Mouse (Mus musculus): ENCODE data around the gene Slc25a11.

Gene Slc25a11

DNA sequence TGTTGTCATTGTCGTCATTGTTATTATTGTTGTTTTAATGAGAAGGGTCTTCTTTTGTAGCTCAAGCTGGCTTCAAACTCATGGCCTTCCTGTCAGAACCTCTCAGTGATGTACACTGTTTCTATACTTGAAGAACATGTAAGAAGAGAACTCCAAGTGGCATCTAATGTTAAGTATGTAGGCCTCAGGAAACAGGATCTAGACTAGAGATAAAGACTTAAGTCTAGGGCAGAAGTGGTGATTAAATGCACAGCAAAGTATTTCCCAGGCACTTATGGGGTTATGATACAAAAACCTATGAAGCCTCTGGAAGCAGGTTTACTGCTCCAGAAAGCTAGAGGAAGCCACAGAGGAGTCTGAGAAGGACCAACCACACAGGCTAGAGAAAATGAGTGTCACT lies 9.0 kb downstream of the Slc25a11 start:
- in situ Hi-C loops (cut with MboI; ENCODE audit: unreplicated experiment in 2 of 2), result loop anchor here in 1 of 2 experiments (10.0 kb wide), 1 partner anchor 47 kb away; the partner anchor contains the start of gene Camta2

DNA sequence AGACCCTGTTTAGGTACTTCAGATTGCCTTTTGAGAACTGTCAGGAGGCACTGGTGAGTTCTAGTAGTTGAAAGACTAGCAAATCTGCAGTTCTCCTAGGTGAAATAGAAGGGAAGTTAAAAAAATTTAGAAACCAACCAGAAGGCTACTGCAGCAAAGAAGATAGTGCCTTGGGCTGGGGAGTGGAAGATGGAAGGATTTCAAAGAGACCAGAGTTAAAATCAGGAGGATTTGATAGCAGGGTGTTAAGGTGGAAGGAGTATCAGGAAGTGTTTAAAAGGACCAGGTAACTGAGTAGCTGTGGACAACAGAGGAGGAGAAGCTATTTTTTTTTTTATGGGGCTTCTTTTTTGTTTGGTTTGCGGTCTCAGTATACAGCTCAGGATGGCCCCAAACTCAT lies 9.5 kb downstream of the Slc25a11 start:
- in situ Hi-C loops (cut with MboI; ENCODE audit: unreplicated experiment in 2 of 2), result loop anchor here in 1 of 2 experiments (10.0 kb wide), 1 partner anchor 47 kb away; the partner anchor contains the start of gene Camta2

DNA sequence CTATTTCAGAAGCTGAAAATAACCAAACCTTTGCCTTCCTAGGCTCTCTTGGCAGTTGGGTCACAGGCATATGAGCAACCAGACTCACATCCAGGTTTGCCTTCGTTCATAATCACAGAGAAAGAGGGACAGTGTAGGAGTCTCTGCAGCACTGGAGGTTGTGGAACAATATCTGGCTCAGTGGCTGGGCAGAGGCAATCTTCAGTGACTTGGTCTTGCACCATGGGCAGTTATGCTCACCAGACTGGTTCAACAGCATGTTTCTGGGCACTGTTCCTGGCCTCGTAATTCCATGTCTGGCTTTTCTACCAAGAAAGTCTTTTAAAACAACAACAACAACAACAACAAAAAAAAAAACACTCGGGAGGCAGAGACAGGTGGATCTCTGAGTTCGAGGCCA lies 11.7 kb downstream of the Slc25a11 start:
- in situ Hi-C loops (cut with MboI; ENCODE audit: unreplicated experiment in 2 of 2), result loop anchor here in 1 of 2 experiments (10.0 kb wide), 1 partner anchor 49 kb away; the partner anchor contains the start of gene Camta2

DNA sequence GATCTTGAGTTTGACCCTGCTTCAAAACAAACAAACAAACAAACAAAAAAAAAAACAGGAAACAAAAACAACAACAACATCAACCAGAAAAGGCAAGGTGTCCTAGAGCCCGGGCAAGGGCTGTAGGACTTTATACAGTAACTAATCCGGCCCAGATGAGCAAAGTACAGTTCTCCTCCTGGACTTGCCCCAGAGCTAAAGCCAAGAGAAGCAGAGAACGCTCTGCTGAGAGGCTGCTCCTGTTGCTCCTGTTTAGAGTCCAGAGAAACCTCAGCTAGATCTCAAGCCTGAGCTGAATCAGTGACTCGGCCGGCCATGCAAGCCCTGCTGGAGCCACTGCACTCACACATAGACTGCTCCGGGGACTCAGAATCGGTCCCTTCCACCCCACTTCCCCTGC lies 17.1 kb downstream of the Slc25a11 start:
- in situ Hi-C loops (cut with MboI; ENCODE audit: unreplicated experiment in 2 of 2), result loop anchor here in 1 of 2 experiments (10.0 kb wide), 1 partner anchor 55 kb away; the partner anchor contains the start of gene Camta2

DNA sequence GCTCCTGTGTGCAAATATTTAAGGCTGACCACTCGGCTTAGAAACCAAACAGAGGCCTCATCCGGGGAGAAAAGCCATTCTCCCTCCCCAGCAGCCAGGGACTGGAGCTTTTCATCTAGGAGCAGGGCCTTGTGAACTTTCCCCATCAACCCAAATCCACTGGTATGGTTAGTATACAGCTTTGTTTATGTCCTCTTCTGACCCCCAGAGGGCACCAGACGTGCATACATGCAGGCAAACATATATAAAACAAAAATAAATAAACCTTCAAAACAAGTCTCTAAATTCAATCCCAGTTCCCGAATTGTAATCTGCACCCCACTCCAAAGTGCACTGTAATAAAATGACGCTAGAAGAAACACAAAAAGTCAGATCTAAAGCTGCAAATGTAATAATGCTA lies 17.7 kb downstream of the Slc25a11 start:
- in situ Hi-C loops (cut with MboI; ENCODE audit: unreplicated experiment in 2 of 2), result loop anchor here (5.0 to 10.0 kb wide), 3 partner anchors 128 to 215 kb away; partner anchors contain the start of gene Pelp1 (in 1 of the 2)

DNA sequence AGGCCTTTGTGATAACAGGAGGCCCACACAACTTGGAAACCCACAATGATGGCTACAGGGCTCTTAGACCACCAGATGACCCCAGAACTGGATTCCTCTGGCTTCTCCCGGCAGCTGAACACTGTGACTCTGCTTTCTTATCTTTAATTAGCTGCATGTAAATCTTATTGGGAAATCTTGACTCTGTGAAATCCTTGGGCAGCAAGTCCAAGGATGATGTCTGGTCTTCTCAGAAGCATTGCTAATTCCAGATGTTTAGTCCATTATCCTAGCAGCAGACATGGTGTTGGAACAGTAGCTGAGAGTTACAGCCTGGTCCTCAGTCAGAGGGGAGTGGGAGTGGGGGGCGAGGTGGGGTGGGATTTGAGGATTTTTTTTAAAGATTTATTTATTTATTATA lies 18.8 kb downstream of the Slc25a11 start:
- in situ Hi-C loops (cut with MboI; ENCODE audit: unreplicated experiment in 2 of 2), result loop anchor here (5.0 to 10.0 kb wide), 3 partner anchors 129 to 214 kb away; partner anchors contain the start of gene Pelp1 (in 1 of the 2)

DNA sequence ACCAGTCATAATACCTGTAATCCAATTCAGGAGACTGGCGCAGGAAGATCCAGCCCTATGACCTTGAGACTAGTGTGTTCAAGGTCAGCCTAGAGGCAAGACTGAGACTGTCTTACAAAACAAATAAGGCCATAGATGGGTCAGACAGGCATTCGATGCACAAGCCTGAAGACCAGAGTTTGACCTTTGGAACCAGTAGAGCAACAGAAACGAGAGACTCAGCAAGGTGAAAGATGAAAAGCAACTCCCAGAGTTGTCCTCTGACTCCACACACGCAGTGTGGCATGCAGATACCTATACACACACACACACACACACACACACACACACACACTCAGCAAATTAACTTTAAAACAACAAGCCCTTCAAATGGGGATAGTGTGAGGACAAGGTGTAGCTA lies 20.4 kb downstream of the Slc25a11 start:
- in situ Hi-C loops (cut with MboI; ENCODE audit: unreplicated experiment in 2 of 2), result loop anchor here (5.0 to 10.0 kb wide), 3 partner anchors 130 to 212 kb away; partner anchors contain the start of gene Pelp1 (in 1 of the 2)

DNA sequence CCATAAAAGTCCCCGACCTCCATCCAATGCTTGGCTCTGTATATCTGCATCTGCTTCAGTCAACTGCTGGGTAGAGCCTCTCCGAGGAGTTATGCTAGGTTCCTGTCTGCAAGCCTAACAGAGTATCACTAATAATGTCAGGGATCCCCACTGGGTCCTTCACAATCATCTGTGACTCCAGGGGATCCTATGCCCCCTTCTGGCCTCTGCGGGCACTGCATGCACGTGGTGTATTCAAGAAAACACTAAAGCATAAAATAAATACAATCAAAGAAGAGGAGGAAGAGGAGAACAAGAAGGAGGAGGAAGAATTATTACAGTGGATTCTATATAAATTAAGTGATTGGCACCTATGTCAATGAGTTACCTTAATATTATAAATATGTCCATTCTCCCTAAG lies 21.8 kb downstream of the Slc25a11 start:
- in situ Hi-C loops (cut with MboI; ENCODE audit: unreplicated experiment in 2 of 2), result loop anchor here (5.0 to 10.0 kb wide), 3 partner anchors 132 to 211 kb away; partner anchors contain the start of gene Pelp1 (in 1 of the 2)

DNA sequence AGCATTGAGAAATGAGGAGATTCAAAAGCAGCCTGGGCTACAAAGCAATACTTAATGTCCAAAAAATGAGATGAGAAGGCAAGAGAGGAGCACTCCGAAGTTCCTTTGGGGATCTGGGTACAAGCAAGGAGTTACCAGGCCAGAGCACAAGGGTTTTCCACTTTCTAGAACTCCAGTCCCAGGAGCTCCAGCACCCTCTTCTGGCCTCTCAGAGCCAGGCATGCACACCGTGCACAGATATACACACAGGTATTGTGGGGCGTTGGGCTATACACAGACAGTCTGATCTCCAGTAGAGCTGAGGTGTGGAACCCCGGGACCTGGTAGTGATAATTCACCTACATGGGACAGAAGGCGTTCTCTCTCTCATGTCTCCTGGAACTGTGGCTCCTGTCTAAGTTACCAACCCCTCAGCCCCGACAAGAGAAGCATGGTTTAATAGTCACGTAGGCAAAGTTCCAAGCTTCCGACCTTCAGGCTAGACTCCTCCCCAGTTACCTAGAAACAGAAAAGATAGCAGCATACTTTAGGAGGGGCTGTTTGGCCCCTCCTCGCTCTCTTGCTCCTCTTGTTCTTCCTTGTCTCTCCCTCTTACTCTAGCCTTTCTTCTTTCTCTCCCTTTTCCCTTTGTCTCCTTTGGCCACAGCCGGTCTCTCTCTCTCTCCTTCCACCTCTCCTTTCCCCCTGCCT lies 24.1 kb downstream of the Slc25a11 start:
- in situ Hi-C loops (cut with MboI; ENCODE audit: unreplicated experiment in 2 of 2), result loop anchor here in 1 of 2 experiments (10.0 to 25.0 kb wide), 2 partner anchors 208 to 386 kb away; partner anchors contain the start of genes 0610010K14Rik, Bcl6b, Gm21988 and Pelp1

DNA sequence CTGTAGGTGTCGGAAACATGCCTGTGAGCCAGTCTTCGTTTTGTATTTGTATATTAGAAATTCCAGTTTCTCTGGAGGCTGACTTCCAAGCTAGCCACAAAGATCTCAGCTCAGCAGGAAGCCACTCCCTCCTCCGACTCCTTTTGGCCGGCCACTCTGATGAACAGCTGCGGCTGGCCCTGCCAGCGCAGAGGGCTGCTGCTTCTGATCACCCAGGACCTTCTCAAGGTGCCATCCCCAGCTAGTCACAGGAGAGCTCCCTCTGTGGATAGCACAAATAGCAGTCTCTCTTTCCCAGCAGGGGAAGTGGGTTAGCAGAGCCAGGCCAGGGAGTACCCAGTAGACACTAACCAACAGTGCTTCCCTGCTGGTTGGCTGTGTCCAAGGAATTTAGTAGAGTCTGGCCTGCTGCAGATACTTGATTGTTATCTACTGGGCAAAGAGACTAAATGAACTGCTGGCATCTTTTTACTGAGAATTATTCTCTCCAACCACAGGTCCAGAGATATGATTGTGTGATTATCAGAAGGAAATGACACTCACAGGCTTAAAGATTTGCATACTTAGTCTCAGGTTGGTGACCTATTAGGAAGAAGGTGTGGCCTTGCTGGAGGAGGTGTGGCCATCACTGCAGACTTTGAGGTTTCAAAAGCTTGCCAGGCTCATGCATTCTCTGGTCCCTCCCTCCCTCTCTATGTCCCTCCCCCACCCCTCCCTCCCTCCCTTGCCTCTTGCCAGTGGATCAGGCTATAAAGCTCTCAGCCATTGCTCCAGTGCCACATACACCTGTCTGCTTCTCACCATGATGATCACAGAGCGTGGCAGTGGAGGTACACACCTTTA lies 25.1 kb downstream of the Slc25a11 start:
- in situ Hi-C loops (cut with MboI; ENCODE audit: unreplicated experiment in 2 of 2), result loop anchor here in 1 of 2 experiments (10.0 to 25.0 kb wide), 2 partner anchors 207 to 385 kb away; partner anchors contain the start of genes 0610010K14Rik, Bcl6b, Gm21988 and Pelp1

DNA sequence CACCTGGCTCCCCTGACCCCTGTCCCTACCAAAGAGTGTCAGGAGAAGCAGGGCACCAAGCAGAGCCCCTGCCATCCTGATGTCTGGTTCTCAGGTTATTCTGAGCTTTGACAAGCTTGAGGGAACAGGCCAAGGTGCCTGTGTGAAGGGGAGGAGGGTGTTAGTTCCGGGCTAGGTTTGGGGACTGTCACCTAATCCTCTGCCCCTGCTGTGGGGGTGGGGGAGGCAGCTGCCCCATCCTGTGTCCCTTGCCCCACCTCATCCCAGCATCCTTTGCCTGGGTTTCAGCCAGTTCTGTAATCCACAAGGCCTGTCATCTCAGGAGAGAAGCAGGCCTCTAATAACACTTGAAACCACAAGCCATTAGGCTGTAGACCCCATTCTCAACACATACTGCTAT lies 28.2 kb downstream of the Slc25a11 start, which contains the start of gene Chrne:
Gene Chrne (minus strand): TSS at position 116 of the 400 bp plus-strand sequence.
- in situ Hi-C loops (cut with MboI; ENCODE audit: unreplicated experiment in 2 of 2), result loop anchor here in 1 of 2 experiments (25.0 kb wide), 1 partner anchor 382 kb away; the partner anchor contains the start of genes 0610010K14Rik, Bcl6b, Gm21988 and Rnasek

DNA sequence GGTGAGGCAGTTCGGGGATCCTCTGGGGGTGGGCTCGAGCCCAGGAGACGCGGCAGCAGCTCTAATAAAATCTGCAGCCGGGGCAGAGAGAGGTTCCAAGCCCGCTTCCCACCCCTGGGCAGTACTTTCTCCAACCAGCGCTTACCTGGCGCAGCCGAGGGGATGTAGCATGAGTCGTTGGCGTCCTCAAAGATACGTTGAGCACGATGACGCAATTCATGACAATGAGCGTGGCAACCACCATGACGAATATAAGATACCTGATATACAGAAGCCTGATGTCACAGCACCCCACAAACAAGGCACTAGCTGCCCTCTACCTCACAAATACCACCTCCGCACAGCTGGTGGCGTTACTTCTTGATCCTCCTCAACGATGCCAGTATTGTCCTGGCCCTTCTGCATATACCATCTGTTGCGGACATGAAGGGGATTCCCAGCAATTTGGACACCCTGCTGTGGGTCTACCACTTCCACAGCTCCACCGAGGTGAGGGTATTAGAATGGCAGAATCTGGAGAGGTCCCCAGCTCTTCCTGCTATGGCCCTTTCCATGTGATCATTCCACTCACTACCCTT lies 31.7 kb downstream of the Slc25a11 start, which contains the start of gene 4930544D05Rik:
Gene 4930544D05Rik (plus strand): TSS at position 333 of the 578 bp plus-strand sequence.
- in situ Hi-C loops (cut with MboI; ENCODE audit: unreplicated experiment in 2 of 2), result loop anchor here in 1 of 2 experiments (25.0 kb wide), 1 partner anchor 378 kb away; the partner anchor contains the start of genes 0610010K14Rik, Bcl6b, Gm21988 and Rnasek

DNA sequence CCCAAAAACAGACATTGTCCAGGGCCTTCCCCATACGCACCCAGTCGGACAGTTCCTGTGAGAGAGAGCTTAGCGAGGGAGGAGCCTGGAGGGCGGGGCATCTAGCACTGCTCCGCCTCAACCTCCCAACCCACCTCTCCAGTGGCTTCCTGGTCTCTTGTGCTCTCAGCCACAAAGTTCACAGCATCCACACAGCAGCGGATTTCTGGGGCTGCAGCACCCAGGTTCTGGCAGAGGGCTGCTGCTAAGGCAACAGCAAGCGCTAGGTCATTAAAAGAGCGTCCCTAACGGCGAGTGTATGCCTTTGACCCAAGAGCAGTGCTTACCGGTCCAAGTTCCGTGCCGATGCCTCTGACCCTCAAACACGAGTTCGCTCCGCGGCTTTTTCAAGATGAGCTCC lies 32.2 kb downstream of the Slc25a11 start:
- in situ Hi-C loops (cut with MboI; ENCODE audit: unreplicated experiment in 2 of 2), result loop anchor here in 1 of 2 experiments (25.0 kb wide), 1 partner anchor 378 kb away; the partner anchor contains the start of genes 0610010K14Rik, Bcl6b, Gm21988 and Rnasek

DNA sequence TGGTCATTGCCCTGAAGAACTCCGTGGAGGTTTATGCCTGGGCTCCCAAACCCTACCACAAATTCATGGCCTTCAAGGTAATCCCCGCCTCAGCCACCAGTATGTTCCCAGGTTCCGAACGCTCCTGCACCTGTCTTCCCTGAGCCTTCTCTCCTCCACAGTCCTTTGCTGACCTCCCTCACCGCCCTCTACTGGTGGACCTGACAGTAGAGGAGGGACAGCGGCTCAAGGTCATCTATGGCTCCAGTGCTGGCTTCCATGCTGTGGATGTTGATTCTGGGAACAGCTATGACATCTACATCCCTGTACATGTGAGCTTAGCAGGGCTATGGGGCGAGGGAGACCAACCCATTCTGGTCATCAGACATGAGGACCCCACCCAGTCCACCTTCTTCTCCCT lies 34.8 kb downstream of the Slc25a11 start:
- in situ Hi-C loops (cut with MboI; ENCODE audit: unreplicated experiment in 2 of 2), result loop anchor here in 1 of 2 experiments (5.0 to 25.0 kb wide), 2 partner anchors 295 to 375 kb away; partner anchors contain the start of genes 0610010K14Rik, Bcl6b, Gm21988 and Rnasek

DNA sequence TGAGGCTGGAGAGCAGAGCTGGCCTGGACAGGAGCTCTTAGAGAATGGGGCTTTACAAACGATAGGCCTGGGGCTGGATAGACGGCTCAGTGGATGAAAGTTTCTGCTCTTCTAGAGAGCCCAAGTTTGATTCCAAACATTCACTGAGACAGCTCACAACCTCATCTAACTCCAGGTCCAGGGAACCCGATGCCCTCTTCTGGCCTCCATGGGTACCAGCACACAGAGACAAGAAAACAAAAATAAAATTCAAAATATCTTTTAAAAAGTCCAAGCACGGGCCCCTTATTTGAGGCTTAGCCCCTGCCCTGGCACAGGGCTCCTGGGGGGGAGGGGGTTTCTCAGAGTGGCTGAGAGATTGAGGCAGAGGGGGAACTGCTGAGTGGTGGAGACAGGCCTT lies 36.5 kb downstream of the Slc25a11 start:
- in situ Hi-C loops (cut with MboI; ENCODE audit: unreplicated experiment in 2 of 2), result loop anchor here in 1 of 2 experiments (5.0 to 25.0 kb wide), 2 partner anchors 293 to 373 kb away; partner anchors contain the start of genes 0610010K14Rik, Bcl6b, Gm21988 and Rnasek

DNA sequence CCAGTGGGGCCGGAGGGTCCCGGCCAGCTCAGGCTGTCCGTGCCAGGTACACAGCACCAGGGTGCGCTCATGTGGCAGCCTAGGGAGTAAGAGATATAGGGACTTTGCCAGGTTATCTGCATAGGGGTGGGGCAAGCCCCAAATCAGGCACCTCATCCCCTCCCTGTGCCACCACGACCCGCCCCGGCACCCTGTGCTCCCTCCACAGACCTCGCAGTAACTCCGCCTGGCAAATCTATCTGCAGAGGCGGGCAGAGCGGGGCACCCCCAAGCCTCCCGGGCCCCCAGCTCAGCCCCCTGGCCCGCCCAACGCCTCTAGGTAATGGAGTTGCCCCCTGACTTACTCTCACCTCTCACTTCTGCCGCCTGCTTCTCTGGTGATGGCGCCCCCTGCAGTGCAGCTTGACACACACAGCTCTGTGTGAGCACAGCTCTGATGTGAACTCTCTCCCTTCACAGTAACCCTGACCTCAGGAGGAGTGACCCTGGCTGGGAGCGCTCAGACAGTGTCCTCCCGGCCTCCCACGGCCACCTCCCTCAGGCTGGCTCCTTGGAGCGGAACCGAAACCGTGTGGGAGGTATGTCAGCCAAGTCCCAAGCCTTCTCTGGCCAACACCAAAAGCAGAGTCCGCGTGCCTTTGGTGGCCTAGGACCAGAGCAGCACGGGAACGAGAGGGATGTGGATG lies 38.8 kb downstream of the Slc25a11 start:
- in situ Hi-C loops (cut with MboI; ENCODE audit: unreplicated experiment in 2 of 2), result loop anchor here (5.0 to 25.0 kb wide), 4 partner anchors 64 to 371 kb away; partner anchors contain the start of genes 0610010K14Rik (in 1 of the 2), Arrb2 (in 1 of the 2), Bcl6b (in 1 of the 2) and Gltpd2 (in 1 of the 2)

DNA sequence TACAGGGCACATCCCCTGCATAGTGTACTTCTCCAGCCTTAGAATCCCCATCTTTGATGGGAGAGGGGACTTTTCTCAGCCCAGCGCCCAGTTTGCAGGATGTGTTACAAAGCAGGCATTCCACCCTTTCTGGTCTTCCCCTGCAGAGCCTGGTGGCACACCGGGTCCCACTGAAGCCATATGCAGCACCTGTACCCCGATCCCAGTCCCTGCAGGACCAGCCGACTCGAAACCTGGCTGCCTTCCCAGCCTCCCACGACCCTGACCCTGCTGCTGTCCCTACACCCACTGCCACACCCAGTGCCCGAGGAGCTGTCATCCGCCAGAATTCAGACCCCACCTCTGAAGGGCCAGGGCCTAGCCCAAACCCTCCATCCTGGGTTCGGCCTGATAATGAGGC lies 39.7 kb downstream of the Slc25a11 start:
- in situ Hi-C loops (cut with MboI; ENCODE audit: unreplicated experiment in 2 of 2), result loop anchor here (5.0 to 25.0 kb wide), 4 partner anchors 63 to 370 kb away; partner anchors contain the start of genes 0610010K14Rik (in 1 of the 2), Arrb2 (in 1 of the 2), Bcl6b (in 1 of the 2) and Gltpd2 (in 1 of the 2)

DNA sequence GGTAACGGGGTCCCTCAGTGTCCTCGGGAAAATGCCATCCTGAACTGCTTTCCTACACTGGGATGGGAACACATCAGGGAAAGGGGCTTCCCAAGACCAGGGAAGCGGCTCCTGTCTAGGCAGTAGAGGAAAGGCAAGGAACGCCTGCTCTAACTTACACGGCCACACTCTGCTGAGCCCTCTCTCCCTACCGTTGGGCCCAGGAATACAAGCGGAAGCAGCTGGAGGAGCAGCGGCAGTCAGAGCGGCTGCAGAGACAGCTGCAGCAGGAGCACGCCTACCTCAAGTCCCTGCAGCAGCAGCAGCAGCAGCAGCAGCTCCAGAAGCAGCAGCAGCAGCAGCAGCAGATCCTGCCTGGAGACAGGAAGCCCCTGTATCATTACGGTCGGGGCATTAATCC lies 40.6 kb downstream of the Slc25a11 start:
- in situ Hi-C loops (cut with MboI; ENCODE audit: unreplicated experiment in 2 of 2), result loop anchor here (5.0 to 25.0 kb wide), 4 partner anchors 62 to 369 kb away; partner anchors contain the start of genes 0610010K14Rik (in 1 of the 2), Arrb2 (in 1 of the 2), Bcl6b (in 1 of the 2) and Gltpd2 (in 1 of the 2)
